Mouse (Mus musculus) CH12.LX (cell line): ENCODE measurements around the gene Ntrk3. TPM values are rescaled to one million over a fixed set of nuclear protein-coding genes. Genes with fewer than 3 reads are reported as not detected.

Experiments
- DNase-seq: peaks from one replicate; pipeline ENCODE4 v3.0.0-alpha.2; 2013; ENCODE audit errors: extremely low read depth
- H3K27ac ChIP-seq: 2 replicates; pipeline ENCODE4 v1.5.1; 2012; ENCODE audit warnings: low read depth, mild to moderate bottlenecking, control low read depth, moderate library complexity; ENCODE audit not compliant: insufficient read depth
- H3K27me3 ChIP-seq: replicated peaks from 2 replicates; pipeline ENCODE3; 2012; ENCODE audit warnings: inconsistent platforms
- H3K36me3 ChIP-seq, 2 experiments: replicated peaks in 1 of 2; 2 replicates each; pipeline versions ENCODE3 to v1.6.1; 2012; ENCODE audit warnings: inconsistent platforms in 1 of 2, low read length in 1 of 2, mild to moderate bottlenecking in 1 of 2, mixed read lengths in 1 of 2, moderate library complexity in 1 of 2; ENCODE audit not compliant: control insufficient read depth in 1 of 2, insufficient read depth in 1 of 2
- H3K4me1 ChIP-seq, 2 experiments: 2 replicates each; pipeline ENCODE4 v1.6.1; 2012; ENCODE audit warnings: inconsistent platforms in 1 of 2, moderate library complexity in 1 of 2; ENCODE audit not compliant: insufficient read depth in 2 of 2, control insufficient read depth in 1 of 2
- H3K4me2 ChIP-seq: 2 replicates; pipeline ENCODE4 v1.6.1; 2012; ENCODE audit warnings: low read depth, mild to moderate bottlenecking, control low read depth; ENCODE audit not compliant: poor library complexity, insufficient read depth, severe bottlenecking
- H3K4me3 ChIP-seq, 3 experiments: fragments of 150-350 bp in 1 of 3; sonication (generic) in 1 of 3; replicated peaks in 1 of 3; 2 replicates each; pipeline versions ENCODE3 to v1.5.1; 2011 to 2012; ENCODE audit warnings: low read depth in 2 of 3, low read length in 2 of 3, mild to moderate bottlenecking in 2 of 3, moderate library complexity in 2 of 3, control low read depth in 1 of 3, improper control_type of control experiment in 1 of 3, inconsistent platforms in 1 of 3, mixed read lengths in 1 of 3; ENCODE audit not compliant: poor library complexity in 1 of 3
- H3K79me2 ChIP-seq: replicated peaks from 2 replicates; pipeline ENCODE4 v1.6.1; 2012; ENCODE audit warnings: mild to moderate bottlenecking, moderate library complexity; ENCODE audit not compliant: control insufficient read depth, poor library complexity, insufficient read depth, severe bottlenecking; ENCODE audit errors: extremely low read depth
- H3K9ac ChIP-seq: 2 replicates; pipeline ENCODE4 v1.6.1; 2012; ENCODE audit warnings: low read depth, mild to moderate bottlenecking, control low read depth, moderate library complexity; ENCODE audit not compliant: insufficient read depth
- H3K9me3 ChIP-seq: replicated peaks from 2 replicates; pipeline ENCODE3; 2012; ENCODE audit warnings: low read length, inconsistent platforms, mixed read lengths
- BHLHE40 ChIP-seq: IDR thresholded peaks from 2 replicates; pipeline ENCODE4 v1.6.1; 2011; ENCODE audit warnings: mild to moderate bottlenecking, low read depth, low read length, improper control_type of control experiment
- CHD1 ChIP-seq: IDR thresholded peaks from 2 replicates; pipeline ENCODE4 v1.6.1; 2012; ENCODE audit warnings: low read depth, low read length, improper control_type of control experiment, inconsistent platforms
- CHD2 ChIP-seq: IDR thresholded peaks from 2 replicates; pipeline ENCODE4 v1.6.1; 2011; ENCODE audit warnings: low read length, improper control_type of control experiment
- CTCF ChIP-seq, 2 experiments: IDR thresholded peaks in 1 of 2; conservative IDR thresholded peaks in 1 of 2; 2 replicates each; pipeline ENCODE4 v1.5.1; 2011 to 2012; ENCODE audit warnings: low read depth in 2 of 2, low read length in 2 of 2, improper control_type of control experiment in 1 of 2, inconsistent platforms in 1 of 2, mild to moderate bottlenecking in 1 of 2, moderate library complexity in 1 of 2
- E2F4 ChIP-seq: IDR thresholded peaks from 2 replicates; pipeline ENCODE4 v1.6.1; 2011; ENCODE audit warnings: low read depth, low read length, improper control_type of control experiment; ENCODE audit not compliant: insufficient replicate concordance
- ELF1 ChIP-seq: IDR thresholded peaks from 2 replicates; pipeline ENCODE4 v1.6.1; 2014; ENCODE audit warnings: low read depth, mild to moderate bottlenecking, inconsistent platforms, low read length, improper control_type of control experiment
- EP300 ChIP-seq: IDR thresholded peaks from 2 replicates; pipeline ENCODE4 v1.6.1; 2011; ENCODE audit warnings: low read length, improper control_type of control experiment
- GABPA ChIP-seq: IDR thresholded peaks from 2 replicates; pipeline ENCODE4 v1.6.1; 2012; ENCODE audit warnings: low read depth, low read length, improper control_type of control experiment, inconsistent platforms; ENCODE audit not compliant: insufficient replicate concordance
- IRF4 ChIP-seq: IDR thresholded peaks from 2 replicates; pipeline ENCODE4 v1.6.1; 2014; ENCODE audit warnings: low read depth, mild to moderate bottlenecking, inconsistent platforms, low read length, improper control_type of control experiment
- JUN ChIP-seq: IDR thresholded peaks from 2 replicates; pipeline ENCODE4 v1.6.1; 2011; ENCODE audit warnings: low read depth, mild to moderate bottlenecking, low read length, improper control_type of control experiment, moderate library complexity; ENCODE audit not compliant: insufficient read depth
- KAT2A ChIP-seq: IDR thresholded peaks from 2 replicates; pipeline ENCODE4 v1.6.1; 2012; ENCODE audit warnings: low read length, improper control_type of control experiment, inconsistent platforms; ENCODE audit not compliant: insufficient replicate concordance
- MXI1 ChIP-seq: IDR thresholded peaks from 2 replicates; pipeline ENCODE4 v1.6.1; 2011; ENCODE audit warnings: mild to moderate bottlenecking, low read depth, low read length, improper control_type of control experiment
- NELFE ChIP-seq: IDR thresholded peaks from 2 replicates; pipeline ENCODE4 v1.6.1; 2011; ENCODE audit warnings: low read depth, low read length, improper control_type of control experiment
- NRF1 ChIP-seq: IDR thresholded peaks from 2 replicates; pipeline ENCODE4 v1.6.1; 2014; ENCODE audit warnings: low read depth, mild to moderate bottlenecking, inconsistent platforms, low read length, improper control_type of control experiment, moderate library complexity
- PAX5 ChIP-seq: IDR thresholded peaks from 2 replicates; pipeline ENCODE4 v1.6.1; 2012; ENCODE audit warnings: low read length, inconsistent platforms, mixed read lengths
- RCOR1 ChIP-seq: conservative IDR thresholded peaks from 2 replicates; pipeline ENCODE4 v1.6.1; 2012; ENCODE audit warnings: low read depth, mild to moderate bottlenecking, inconsistent platforms, low read length, improper control_type of control experiment
- SMC3 ChIP-seq: IDR thresholded peaks from 2 replicates; pipeline ENCODE4 v1.6.1; 2011; ENCODE audit warnings: low read depth, low read length, improper control_type of control experiment
- UBTF ChIP-seq: IDR thresholded peaks from 2 replicates; pipeline ENCODE4 v1.6.1; 2012; ENCODE audit warnings: low read depth, mild to moderate bottlenecking, inconsistent platforms, low read length, improper control_type of control experiment, moderate library complexity
- USF2 ChIP-seq: conservative IDR thresholded peaks from 2 replicates; pipeline ENCODE4 v1.6.1; 2011; ENCODE audit warnings: low read depth, low read length, improper control_type of control experiment
- ZC3H11A ChIP-seq: IDR thresholded peaks from 2 replicates; pipeline ENCODE4 v1.6.1; 2012; ENCODE audit warnings: low read depth, mild to moderate bottlenecking, inconsistent platforms, low read length, improper control_type of control experiment
- ZKSCAN1 ChIP-seq: IDR thresholded peaks from 2 replicates; pipeline ENCODE4 v1.6.1; 2012; ENCODE audit warnings: low read depth, inconsistent platforms, low read length, improper control_type of control experiment, borderline replicate concordance
- dilution Hi-C: fragments of 300-500 bp; cut with MboI; formaldehyde crosslinking; loops from 2 replicates; pipeline ENCODE4 v1.14.3; 2020; ENCODE audit warnings: low sequenced_read_pairs; ENCODE audit not compliant: extremely low pct_unique_long_range_greater_than_20kb, extremely low pct_ligation_motif_present
- in situ Hi-C: fragments of 300-500 bp; cut with MboI; formaldehyde crosslinking; loops from 3 replicates; pipeline ENCODE4 v1.14.3; 2019; ENCODE audit warnings: low sequenced_read_pairs, low pct_ligation_motif_present, low pct_unique_long_range_greater_than_20kb, mixed read lengths
- polyA plus RNA-seq: library from polyadenylated mRNA; unstranded; fragments of >175 nt; gene quantifications from 2 replicates; pipeline ENCODE4 v1.2.1, GENCODE M21; 2012; ENCODE audit warnings: low read depth; ENCODE audit not compliant: insufficient read length
- total RNA-seq, 2 experiments: library from RNA; depleted of rRNA; stranded (reverse); fragments of 300-350 nt in 1 of 2; fragments of >200 nt in 1 of 2; gene quantifications; 2 replicates each; pipeline ENCODE4 v1.2.3; 2012 to 2014

Gene Ntrk3
- total and polyA plus RNA-seq, 3 experiments = 0.21 TPM; not detected in 2

DNA sequence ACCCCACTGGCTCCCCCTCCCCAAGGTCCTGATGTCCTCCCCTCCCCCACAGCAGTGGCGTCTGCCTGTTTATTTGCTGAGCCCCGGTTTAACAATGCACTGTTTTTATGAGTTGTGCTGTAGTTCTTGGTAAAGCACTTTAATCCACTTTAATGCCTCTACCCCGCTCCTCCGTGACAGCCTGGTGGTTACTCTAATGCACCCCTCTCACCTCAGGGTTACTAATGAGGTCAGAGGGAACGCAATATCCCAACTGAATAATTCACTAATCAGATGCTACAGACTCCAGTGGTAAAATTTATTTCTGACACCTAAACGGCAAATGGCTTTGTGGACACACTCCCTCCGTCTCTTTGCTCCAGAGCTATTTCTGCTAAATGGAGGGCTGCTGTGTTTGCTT lies 133.9 kb downstream of the Ntrk3 start:
- Histone ChIP-seq H3K4me1 (no peaks in the 10 kb centered on the region), H3K27ac (no peak overlapping the region), H3K4me3 (no peak overlapping the region), H3K9ac (no peak overlapping the region), H3K9me3 (no peaks in the 10 kb centered on the region), H3K4me2 (no peak overlapping the region), H3K27me3 (peaks cover 90% of the 10 kb centered on the region), H3K36me3 (no peaks in the 10 kb centered on the region), H3K79me2 (no peaks in the 10 kb centered on the region)
- dilution Hi-C loops = no loop called here
- no peak for DNase-seq
- in situ Hi-C loops = no loop called here
- TF ChIP-seq SMC3 (no peak), JUN (no peak), USF2 (no peak), ZC3H11A (no peak), UBTF (no peak), NELFE (no peak), IRF4 (no peak), CTCF (conservative IDR thresholded peaks at IDR 0.05 in 1 of 2, IDR thresholded peaks at IDR 0.05 in 1 of 2; ENCODE audit: low read depth in 2 of 2, low read length in 2 of 2) (no peak), BHLHE40 (no peak), NRF1 (no peak), CHD2 (no peak)

DNA sequence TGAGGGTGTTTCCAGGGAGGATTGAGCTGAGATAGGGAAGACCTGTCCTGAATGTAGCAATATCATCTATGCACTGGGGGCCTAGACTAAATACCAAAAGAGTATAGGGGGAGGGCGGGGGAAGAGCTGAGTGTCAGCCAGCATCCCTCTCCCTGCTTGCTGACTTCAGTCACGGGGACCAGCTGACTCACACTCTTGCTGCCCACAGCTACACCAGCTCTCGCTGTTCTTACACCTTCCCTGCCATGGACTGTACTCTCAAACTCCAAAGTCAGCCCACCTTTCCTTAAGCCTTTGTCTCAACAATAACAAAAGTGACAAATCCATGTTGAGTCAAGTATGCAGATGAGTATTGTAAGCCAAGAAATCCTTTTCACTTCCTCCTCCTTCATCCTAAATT lies 136.0 kb downstream of the Ntrk3 start:
- no peaks in the 10 kb centered on the region for H3K79me2 ChIP-seq
- DNase-seq = no peak
- dilution Hi-C loops (no loop called here), in situ Hi-C loops (no loop called here)
- H3K9me3 ChIP-seq = no peaks in the 10 kb centered on the region
- no peak overlapping the region for H3K4me3 ChIP-seq
- TF ChIP-seq NRF1 (no peak), BHLHE40 (no peak), GABPA (no peak), ELF1 (no peak), CHD1 (no peak), RCOR1 (no peak), E2F4 (no peak), UBTF (no peak), MXI1 (no peak), EP300 (no peak), CTCF (conservative IDR thresholded peaks at IDR 0.05 in 1 of 2, IDR thresholded peaks at IDR 0.05 in 1 of 2; ENCODE audit: low read depth in 2 of 2, low read length in 2 of 2) (no peak), KAT2A (no peak), SMC3 (no peak), JUN (no peak), ZC3H11A (no peak), PAX5 (no peak), IRF4 (no peak), ZKSCAN1 (no peak)
- no peak overlapping the region for H3K27ac ChIP-seq
- H3K9ac ChIP-seq = no peak overlapping the region
- H3K4me2 ChIP-seq = no peak overlapping the region
- no peaks in the 10 kb centered on the region for H3K4me1 ChIP-seq
- H3K27me3 ChIP-seq = peaks cover 98% of the 10 kb centered on the region
- no peaks in the 10 kb centered on the region for H3K36me3 ChIP-seq
